In genomic region chrX:21579945-21580344, GRCm38 (mm10) we compare ENCODE assay signal across 28 mouse cellular contexts.
DNase-seq lines count a peak whose midpoint lies in the region; ATAC-seq and TF ChIP-seq lines count a peak whose summit lies in the region.
"Had no signal": no experiment of that assay in that cellular context is flagged by ENCODE, and none has a peak within 500 bp of the region (broad histone marks: within the 10 kb centered on the region; RNA-seq: fewer than 3 reads in every experiment).

No protein-coding gene starts in this region.

- no peaks in the 10 kb centered on the region for H3K36me3 ChIP-seq in lung, postnatal 0 days (ENCODE audit: insufficient read depth, low read length)
- H3K36me3 ChIP-seq: embryonic facial prominence, embryonic 13.5 days; embryonic facial prominence, embryonic 15.5 days; forebrain, embryonic 15.5 days; G1E had no signal

- no peak overlapping the region for H3K4me3 ChIP-seq in lung, postnatal 0 days (ENCODE audit: low read depth, low read length)
- H3K4me3 ChIP-seq: embryonic facial prominence, embryonic 13.5 days; embryonic facial prominence, embryonic 15.5 days; forebrain, embryonic 13.5 days; forebrain, embryonic 15.5 days had no signal

- no peak overlapping the region for H3K9ac ChIP-seq in lung, postnatal 0 days (replicated peaks; ENCODE audit: low read depth)
- H3K9ac ChIP-seq: embryonic facial prominence, embryonic 13.5 days; embryonic facial prominence, embryonic 15.5 days; forebrain, embryonic 13.5 days; forebrain, embryonic 15.5 days; forebrain, postnatal 0 days had no signal

- no peak overlapping the region for H3K4me2 ChIP-seq in lung, postnatal 0 days (replicated peaks; ENCODE audit: low read depth, low read length)
- H3K4me2 ChIP-seq: embryonic facial prominence, embryonic 13.5 days; embryonic facial prominence, embryonic 15.5 days; forebrain, embryonic 13.5 days; forebrain, embryonic 15.5 days had no signal

- H3K27me3 ChIP-seq in lung, postnatal 0 days (replicated peaks; ENCODE audit: insufficient read depth, low read length): no peaks in the 10 kb centered on the region
- H3K27me3 ChIP-seq: CH12.LX; embryonic facial prominence, embryonic 13.5 days; embryonic facial prominence, embryonic 15.5 days; forebrain, embryonic 13.5 days; forebrain, embryonic 15.5 days had no signal

- no peak for TF ChIP-seq CTCF in lung, postnatal 0 days (IDR thresholded peaks at IDR 0.05)

- peak; percentile 59 for ATAC-seq in lung, postnatal 0 days
- no peak for ATAC-seq in inflammation-experienced regulatory T-cells, adult 6 months
- ATAC-seq: activated CD4-positive, CD25-positive, alpha-beta regulatory T cell, adult 4 months; CD4-positive, CD25-positive, alpha-beta regulatory T cell, adult 4 months; forebrain, embryonic 13.5 days; forebrain, embryonic 15.5 days; forebrain, postnatal 0 days; Patski had no signal

- H3K4me1 ChIP-seq in lung, postnatal 0 days (ENCODE audit: insufficient read depth, low read depth, low read length): no peaks in the 10 kb centered on the region
- H3K4me1 ChIP-seq: embryonic facial prominence, embryonic 13.5 days; embryonic facial prominence, embryonic 15.5 days; forebrain, embryonic 13.5 days; forebrain, embryonic 15.5 days had no signal

- peak; percentile 54 for DNase-seq in lung, postnatal 0 days (ENCODE audit: low spot score)
- no peak for DNase-seq in lung, postnatal 14 days
- peak; percentile 7 for DNase-seq in Muller cell, postnatal 12 days (ENCODE audit: inconsistent ontology term)
- DNase-seq in brain, adult 2 months (ENCODE audit: low read depth, low spot score): peak; percentile 2
- peak; percentile 8 for DNase-seq in forelimb bud, embryonic 11.5 days (ENCODE audit: low read depth, low spot score)
- DNase-seq in embryo, embryonic 10 days (ENCODE audit: low spot score): no peak
- no peak for DNase-seq in urinary bladder, adult 2 months (ENCODE audit: low spot score)
- DNase-seq: adrenal gland, adult 8-10 months; adrenal gland, postnatal 14 days; adrenal gland, postnatal 36 days; B cell, adult 2 months; cerebellum, adult 11 months; cerebellum, adult 18-20 months; cerebellum, adult 8-10 months; cerebellum, postnatal 10 days; cerebellum, postnatal 25 days; embryo, embryonic 11 days; forebrain, postnatal 0 days had no signal

- TF ChIP-seq EP300 in lung, postnatal 0 days (IDR thresholded peaks at IDR 0.05): peak; percentile 97

- H3K9me3 ChIP-seq in lung, postnatal 0 days (ENCODE audit: low read length): no peaks in the 10 kb centered on the region
- H3K9me3 ChIP-seq: embryonic facial prominence, embryonic 13.5 days; embryonic facial prominence, embryonic 15.5 days; forebrain, embryonic 13.5 days; forebrain, embryonic 15.5 days; G1E had no signal

- WGBS in lung, postnatal 0 days: 52% methylated on average over 1 of the region's 1 CpGs

- H3K27ac ChIP-seq in lung, postnatal 0 days (ENCODE audit: low read length): no peak overlapping the region
- H3K27ac ChIP-seq: embryonic facial prominence, embryonic 13.5 days; embryonic facial prominence, embryonic 15.5 days; forebrain, embryonic 13.5 days; forebrain, embryonic 15.5 days had no signal

Comparison
In these comparisons a context has a peak if more than half of its experiments do, and no peak if none do; other contexts are left out.
1. DNase-seq: peak in lung, postnatal 0 days (single experiment), Muller cell, postnatal 12 days (single experiment), brain, adult 2 months (single experiment) and forelimb bud, embryonic 11.5 days (single experiment); none in lung, postnatal 14 days (single experiment), embryo, embryonic 10 days (single experiment) and urinary bladder, adult 2 months (single experiment).